Mouse (Mus musculus) CH12.LX (cell line): ENCODE results near the gene Kpnb1. TPM values are rescaled to one million over a fixed set of nuclear protein-coding genes. Genes with fewer than 3 reads are reported as not detected.

ENCODE experiments used
- DNase-seq: peaks from one replicate; pipeline ENCODE4 v3.0.0-alpha.2; 2013; ENCODE audit errors: extremely low read depth
- H3K27ac ChIP-seq: 2 replicates; pipeline ENCODE4 v1.5.1; 2012; ENCODE audit warnings: low read depth, mild to moderate bottlenecking, control low read depth, moderate library complexity; ENCODE audit not compliant: insufficient read depth
- H3K27me3 ChIP-seq: replicated peaks from 2 replicates; pipeline ENCODE3; 2012; ENCODE audit warnings: inconsistent platforms
- H3K36me3 ChIP-seq, 2 experiments: replicated peaks in 1 of 2; 2 replicates each; pipeline versions ENCODE3 to v1.6.1; 2012; ENCODE audit warnings: inconsistent platforms in 1 of 2, low read length in 1 of 2, mild to moderate bottlenecking in 1 of 2, mixed read lengths in 1 of 2, moderate library complexity in 1 of 2; ENCODE audit not compliant: control insufficient read depth in 1 of 2, insufficient read depth in 1 of 2
- H3K4me1 ChIP-seq, 2 experiments: 2 replicates each; pipeline ENCODE4 v1.6.1; 2012; ENCODE audit warnings: inconsistent platforms in 1 of 2, moderate library complexity in 1 of 2; ENCODE audit not compliant: insufficient read depth in 2 of 2, control insufficient read depth in 1 of 2
- H3K4me2 ChIP-seq: 2 replicates; pipeline ENCODE4 v1.6.1; 2012; ENCODE audit warnings: low read depth, mild to moderate bottlenecking, control low read depth; ENCODE audit not compliant: poor library complexity, insufficient read depth, severe bottlenecking
- H3K4me3 ChIP-seq, 3 experiments: fragments of 150-350 bp in 1 of 3; sonication (generic) in 1 of 3; replicated peaks in 1 of 3; 2 replicates each; pipeline versions ENCODE3 to v1.5.1; 2011 to 2012; ENCODE audit warnings: low read depth in 2 of 3, low read length in 2 of 3, mild to moderate bottlenecking in 2 of 3, moderate library complexity in 2 of 3, control low read depth in 1 of 3, improper control_type of control experiment in 1 of 3, inconsistent platforms in 1 of 3, mixed read lengths in 1 of 3; ENCODE audit not compliant: poor library complexity in 1 of 3
- H3K79me2 ChIP-seq: replicated peaks from 2 replicates; pipeline ENCODE4 v1.6.1; 2012; ENCODE audit warnings: mild to moderate bottlenecking, moderate library complexity; ENCODE audit not compliant: control insufficient read depth, poor library complexity, insufficient read depth, severe bottlenecking; ENCODE audit errors: extremely low read depth
- H3K9ac ChIP-seq: 2 replicates; pipeline ENCODE4 v1.6.1; 2012; ENCODE audit warnings: low read depth, mild to moderate bottlenecking, control low read depth, moderate library complexity; ENCODE audit not compliant: insufficient read depth
- H3K9me3 ChIP-seq: replicated peaks from 2 replicates; pipeline ENCODE3; 2012; ENCODE audit warnings: low read length, inconsistent platforms, mixed read lengths
- BHLHE40 ChIP-seq: IDR thresholded peaks from 2 replicates; pipeline ENCODE4 v1.6.1; 2011; ENCODE audit warnings: mild to moderate bottlenecking, low read depth, low read length, improper control_type of control experiment
- CHD1 ChIP-seq: IDR thresholded peaks from 2 replicates; pipeline ENCODE4 v1.6.1; 2012; ENCODE audit warnings: low read depth, low read length, improper control_type of control experiment, inconsistent platforms
- CHD2 ChIP-seq: IDR thresholded peaks from 2 replicates; pipeline ENCODE4 v1.6.1; 2011; ENCODE audit warnings: low read length, improper control_type of control experiment
- CTCF ChIP-seq, 2 experiments: IDR thresholded peaks in 1 of 2; conservative IDR thresholded peaks in 1 of 2; 2 replicates each; pipeline ENCODE4 v1.5.1; 2011 to 2012; ENCODE audit warnings: low read depth in 2 of 2, low read length in 2 of 2, improper control_type of control experiment in 1 of 2, inconsistent platforms in 1 of 2, mild to moderate bottlenecking in 1 of 2, moderate library complexity in 1 of 2
- E2F4 ChIP-seq: IDR thresholded peaks from 2 replicates; pipeline ENCODE4 v1.6.1; 2011; ENCODE audit warnings: low read depth, low read length, improper control_type of control experiment; ENCODE audit not compliant: insufficient replicate concordance
- EP300 ChIP-seq: IDR thresholded peaks from 2 replicates; pipeline ENCODE4 v1.6.1; 2011; ENCODE audit warnings: low read length, improper control_type of control experiment
- ETS1 ChIP-seq: conservative IDR thresholded peaks from 2 replicates; pipeline ENCODE4 v1.6.1; 2012; ENCODE audit warnings: low read depth, mild to moderate bottlenecking, inconsistent platforms, low read length, improper control_type of control experiment, moderate library complexity
- GABPA ChIP-seq: IDR thresholded peaks from 2 replicates; pipeline ENCODE4 v1.6.1; 2012; ENCODE audit warnings: low read depth, low read length, improper control_type of control experiment, inconsistent platforms; ENCODE audit not compliant: insufficient replicate concordance
- HCFC1 ChIP-seq: IDR thresholded peaks from 2 replicates; pipeline ENCODE4 v1.6.1; 2012; ENCODE audit warnings: low read depth, mild to moderate bottlenecking, inconsistent platforms, low read length, improper control_type of control experiment
- IRF4 ChIP-seq: IDR thresholded peaks from 2 replicates; pipeline ENCODE4 v1.6.1; 2014; ENCODE audit warnings: low read depth, mild to moderate bottlenecking, inconsistent platforms, low read length, improper control_type of control experiment
- JUN ChIP-seq: IDR thresholded peaks from 2 replicates; pipeline ENCODE4 v1.6.1; 2011; ENCODE audit warnings: low read depth, mild to moderate bottlenecking, low read length, improper control_type of control experiment, moderate library complexity; ENCODE audit not compliant: insufficient read depth
- JUND ChIP-seq: conservative IDR thresholded peaks from 2 replicates; pipeline ENCODE4 v1.6.1; 2011; ENCODE audit warnings: low read depth, low read length, improper control_type of control experiment
- KAT2A ChIP-seq: IDR thresholded peaks from 2 replicates; pipeline ENCODE4 v1.6.1; 2012; ENCODE audit warnings: low read length, improper control_type of control experiment, inconsistent platforms; ENCODE audit not compliant: insufficient replicate concordance
- MAFK ChIP-seq: IDR thresholded peaks from 2 replicates; pipeline ENCODE4 v1.6.1; 2011; ENCODE audit warnings: low read length, improper control_type of control experiment; ENCODE audit not compliant: insufficient replicate concordance
- MAX ChIP-seq: IDR thresholded peaks from 2 replicates; pipeline ENCODE4 v1.6.1; 2011; ENCODE audit warnings: low read length, improper control_type of control experiment
- MAZ ChIP-seq: IDR thresholded peaks from 2 replicates; pipeline ENCODE4 v1.6.1; 2012; ENCODE audit warnings: low read depth, mild to moderate bottlenecking, inconsistent platforms, low read length, improper control_type of control experiment, moderate library complexity
- MEF2A ChIP-seq: IDR thresholded peaks from 2 replicates; pipeline ENCODE4 v1.6.1; 2014; ENCODE audit warnings: low read depth, mild to moderate bottlenecking, inconsistent platforms, low read length, improper control_type of control experiment, borderline replicate concordance
- MXI1 ChIP-seq: IDR thresholded peaks from 2 replicates; pipeline ENCODE4 v1.6.1; 2011; ENCODE audit warnings: mild to moderate bottlenecking, low read depth, low read length, improper control_type of control experiment
- MYC ChIP-seq: IDR thresholded peaks from 2 replicates; pipeline ENCODE4 v1.6.1; 2011; ENCODE audit warnings: low read depth, mild to moderate bottlenecking, improper control_type of control experiment, low read length
- NELFE ChIP-seq: IDR thresholded peaks from 2 replicates; pipeline ENCODE4 v1.6.1; 2011; ENCODE audit warnings: low read depth, low read length, improper control_type of control experiment
- POLR2A ChIP-seq: IDR thresholded peaks from 2 replicates; pipeline ENCODE4 v1.6.1; 2011; ENCODE audit warnings: low read depth, mild to moderate bottlenecking, improper control_type of control experiment, low read length
- RCOR1 ChIP-seq: conservative IDR thresholded peaks from 2 replicates; pipeline ENCODE4 v1.6.1; 2012; ENCODE audit warnings: low read depth, mild to moderate bottlenecking, inconsistent platforms, low read length, improper control_type of control experiment
- SIN3A ChIP-seq: IDR thresholded peaks from 2 replicates; pipeline ENCODE4 v1.6.1; 2012; ENCODE audit warnings: low read length, improper control_type of control experiment, inconsistent platforms
- TCF12 ChIP-seq: IDR thresholded peaks from 2 replicates; pipeline ENCODE4 v1.6.1; 2014; ENCODE audit warnings: low read depth, mild to moderate bottlenecking, inconsistent platforms, low read length, improper control_type of control experiment
- UBTF ChIP-seq: IDR thresholded peaks from 2 replicates; pipeline ENCODE4 v1.6.1; 2012; ENCODE audit warnings: low read depth, mild to moderate bottlenecking, inconsistent platforms, low read length, improper control_type of control experiment, moderate library complexity
- USF2 ChIP-seq: conservative IDR thresholded peaks from 2 replicates; pipeline ENCODE4 v1.6.1; 2011; ENCODE audit warnings: low read depth, low read length, improper control_type of control experiment
- ZC3H11A ChIP-seq: IDR thresholded peaks from 2 replicates; pipeline ENCODE4 v1.6.1; 2012; ENCODE audit warnings: low read depth, mild to moderate bottlenecking, inconsistent platforms, low read length, improper control_type of control experiment
- ZKSCAN1 ChIP-seq: IDR thresholded peaks from 2 replicates; pipeline ENCODE4 v1.6.1; 2012; ENCODE audit warnings: low read depth, inconsistent platforms, low read length, improper control_type of control experiment, borderline replicate concordance
- ZMIZ1 ChIP-seq: IDR thresholded peaks from 2 replicates; pipeline ENCODE4 v1.6.1; 2012; ENCODE audit warnings: low read depth, mild to moderate bottlenecking, inconsistent platforms, low read length, improper control_type of control experiment
- ZNF384 ChIP-seq: IDR thresholded peaks from 2 replicates; pipeline ENCODE4 v1.6.1; 2012; ENCODE audit warnings: low read depth, low read length, improper control_type of control experiment, inconsistent platforms
- dilution Hi-C: fragments of 300-500 bp; cut with MboI; formaldehyde crosslinking; loops from 2 replicates; pipeline ENCODE4 v1.14.3; 2020; ENCODE audit warnings: low sequenced_read_pairs; ENCODE audit not compliant: extremely low pct_unique_long_range_greater_than_20kb, extremely low pct_ligation_motif_present
- in situ Hi-C: fragments of 300-500 bp; cut with MboI; formaldehyde crosslinking; loops from 3 replicates; pipeline ENCODE4 v1.14.3; 2019; ENCODE audit warnings: low sequenced_read_pairs, low pct_ligation_motif_present, low pct_unique_long_range_greater_than_20kb, mixed read lengths
- polyA plus RNA-seq: library from polyadenylated mRNA; unstranded; fragments of >175 nt; gene quantifications from 2 replicates; pipeline ENCODE4 v1.2.1, GENCODE M21; 2012; ENCODE audit warnings: low read depth; ENCODE audit not compliant: insufficient read length
- total RNA-seq, 2 experiments: library from RNA; depleted of rRNA; stranded (reverse); fragments of 300-350 nt in 1 of 2; fragments of >200 nt in 1 of 2; gene quantifications; 2 replicates each; pipeline ENCODE4 v1.2.3; 2012 to 2014

Kpnb1 gene
- total and polyA plus RNA-seq, 3 experiments = 194 to 411 (median 234) TPM

- peak overlapping the region; percentile 44 for H3K27ac ChIP-seq
- H3K9me3 ChIP-seq = no peaks in the 10 kb centered on the region
- no peak for TF ChIP-seq USF2
- 0 out of 2 replicates have a peak, but pooled peaks have one; percentile 15 for TF ChIP-seq POLR2A
- no peak for TF ChIP-seq MAFK
- peak; percentile 95 for TF ChIP-seq MEF2A
- TF ChIP-seq ETS1 = peak; percentile 19; the same call in 1 of the 2 replicates
- TF ChIP-seq CHD2 = peak; percentile 12; the same call in 1 of the 2 replicates
- TF ChIP-seq ZC3H11A = no peak
- TF ChIP-seq MAZ = peak; percentile 78
- TF ChIP-seq MAX = peak; percentile 62; the same call in 1 of the 2 replicates
- TF ChIP-seq SIN3A = 0 out of 2 replicates have a peak, but pooled peaks have one; percentile 3
- TF ChIP-seq ZMIZ1 = 0 out of 2 replicates have a peak, but pooled peaks have one; percentile 25
- no peak for TF ChIP-seq HCFC1
- 0 out of 2 replicates have a peak, but pooled peaks have one; percentile 3 for TF ChIP-seq EP300
- dilution Hi-C loops = no loop called here
- H3K9ac ChIP-seq = no peak overlapping the region
- H3K4me1 ChIP-seq = peaks cover 54 to 98% of the 10 kb centered on the region in 2 experiments
- peak; percentile 77 for DNase-seq
- H3K4me3 ChIP-seq = no peak overlapping the region
- in situ Hi-C loops = no loop called here
- H3K36me3 ChIP-seq = peaks cover 0 to 1% of the 10 kb centered on the region in 2 experiments
- H3K79me2 ChIP-seq = no peaks in the 10 kb centered on the region
- peak overlapping the region; percentile 38 for H3K4me2 ChIP-seq
- H3K27me3 ChIP-seq = no peaks in the 10 kb centered on the region
Observed at GRCm38 (mm10) chr11:97132185-97132584, 55.5 kb downstream of the Kpnb1 start.

DNA sequence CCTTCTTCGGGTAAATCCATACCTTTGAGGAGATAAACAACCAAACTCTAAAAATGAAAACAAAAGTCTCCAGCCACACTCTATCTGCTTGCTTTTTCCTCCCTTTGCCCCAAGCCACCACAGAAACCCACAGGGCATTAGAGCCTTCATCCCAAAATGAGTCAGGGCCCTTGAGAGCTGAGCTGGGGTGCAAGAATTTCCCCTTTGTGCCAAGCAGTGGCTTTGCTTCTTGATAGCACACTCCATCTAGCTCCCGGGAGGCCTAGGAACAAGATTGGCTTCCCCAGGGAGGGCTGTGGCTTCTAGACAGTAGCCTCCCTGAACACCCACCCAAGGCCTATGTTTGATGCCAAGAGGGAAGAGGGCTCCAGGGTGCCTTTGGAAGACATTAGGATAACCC is 56.0 kb downstream of the Kpnb1 start:
- no peaks in the 10 kb centered on the region for H3K79me2 ChIP-seq
- no peaks in the 10 kb centered on the region for H3K36me3 ChIP-seq
- no peak overlapping the region for H3K4me3 ChIP-seq
- no peak overlapping the region for H3K9ac ChIP-seq
- H3K27me3 ChIP-seq = no peaks in the 10 kb centered on the region
- peak overlapping the region; percentile 38 for H3K4me2 ChIP-seq
- peak; percentile 88 for DNase-seq
- dilution Hi-C loops (no loop called here), in situ Hi-C loops (no loop called here)
- H3K9me3 ChIP-seq = no peaks in the 10 kb centered on the region
- H3K27ac ChIP-seq = peak overlapping the region; percentile 44
- peaks cover 54 to 94% of the 10 kb centered on the region in 2 experiments for H3K4me1 ChIP-seq
- TF ChIP-seq MXI1 = no peak
- TF ChIP-seq ZC3H11A = no peak
- TF ChIP-seq MAZ = peak; percentile 72
- peak; percentile 75 for TF ChIP-seq MEF2A
- 0 out of 2 replicates have a peak, but pooled peaks have one; percentile 69 for TF ChIP-seq CHD1
- peak; percentile 82 for TF ChIP-seq MAFK
- no peak for TF ChIP-seq UBTF
- peak; percentile 53 for TF ChIP-seq TCF12
- TF ChIP-seq GABPA = no peak
- no peak for TF ChIP-seq MAX
- TF ChIP-seq ZMIZ1 = 0 out of 2 replicates have a peak, but pooled peaks have one; percentile 39
- no peak for TF ChIP-seq MYC
- peak; percentile 70; the same call in 1 of the 2 replicates for TF ChIP-seq RCOR1
- TF ChIP-seq JUN = peak; percentile 75
- 0 out of 2 replicates have a peak, but pooled peaks have one; percentile 63 for TF ChIP-seq KAT2A
- TF ChIP-seq IRF4 = peak; percentile 97
- TF ChIP-seq CHD2 = peak; percentile 67; the same call in 1 of the 2 replicates
- TF ChIP-seq E2F4 = 0 out of 2 replicates have a peak, but pooled peaks have one; percentile 19
- peak; percentile 94 for TF ChIP-seq EP300
- TF ChIP-seq SIN3A = peak; percentile 35; the same call in 1 of the 2 replicates
- peak; percentile 86 for TF ChIP-seq BHLHE40
- no peak for TF ChIP-seq USF2
- no peak for TF ChIP-seq CTCF (conservative IDR thresholded peaks at IDR 0.05 in 1 of 2, IDR thresholded peaks at IDR 0.05 in 1 of 2; ENCODE audit: low read depth in 2 of 2, low read length in 2 of 2)
- no peak for TF ChIP-seq ZKSCAN1
- TF ChIP-seq ETS1 = peak; percentile 89
- peak; percentile 93 for TF ChIP-seq JUND
- no peak for TF ChIP-seq NELFE
- TF ChIP-seq ZNF384 = no peak
